Mouse (Mus musculus) midbrain, embryonic 15.5 days (tissue): ENCODE results near the gene Recql5. TPM values are rescaled to one million over a fixed set of nuclear protein-coding genes. Genes with fewer than 3 reads are reported as not detected.

Source experiments
- ATAC-seq: fragments of 200-750 bp; cut with Nextera tagmentation; replicated peaks from 2 replicates; pipeline ENCODE4 v1.8.0; 2017; ENCODE audit warnings: moderate TSS enrichment
- H3K27ac ChIP-seq: fragments of 300-500 bp; sonication (generic); 2 replicates; pipeline ENCODE4 v1.5.1; 2015; ENCODE audit warnings: mild to moderate bottlenecking, inconsistent platforms
- H3K27me3 ChIP-seq: fragments of 300-500 bp; sonication (generic); replicated peaks from 2 replicates; pipeline ENCODE4 v1.6.1; 2015; ENCODE audit warnings: inconsistent platforms
- H3K36me3 ChIP-seq: fragments of 300-500 bp; sonication (generic); replicated peaks from 2 replicates; pipeline ENCODE4 v1.6.1; 2015; ENCODE audit warnings: inconsistent platforms
- H3K4me1 ChIP-seq: fragments of 300-500 bp; sonication (generic); 2 replicates; pipeline ENCODE4 v1.6.1; 2015; ENCODE audit warnings: inconsistent platforms
- H3K4me2 ChIP-seq: fragments of 300-500 bp; sonication (generic); 2 replicates; pipeline ENCODE4 v1.6.1; 2015; ENCODE audit warnings: inconsistent platforms, mild to moderate bottlenecking, moderate library complexity
- H3K4me3 ChIP-seq: fragments of 300-500 bp; sonication (generic); 2 replicates; pipeline ENCODE4 v1.5.1; 2015; ENCODE audit warnings: mild to moderate bottlenecking, inconsistent platforms
- H3K9ac ChIP-seq: fragments of 300-500 bp; sonication (generic); 2 replicates; pipeline ENCODE4 v1.6.1; 2015; ENCODE audit warnings: mild to moderate bottlenecking, inconsistent platforms
- H3K9me3 ChIP-seq: fragments of 300-500 bp; sonication (generic); 2 replicates; pipeline ENCODE4 v1.6.1; 2016; ENCODE audit warnings: inconsistent platforms
- WGBS: fragments of 180-500 bp; shearing (Covaris S2); methylation state at CpG from one replicate; pipeline ENCODE4 v1.1.7; 2015; ENCODE audit warnings: mixed read lengths; 5-methylcytosine and 5-hydroxymethylcytosine counted together
- polyA plus RNA-seq: library from polyadenylated mRNA; unstranded; fragments of >200 nt; fragmentation: Nextera tagmentation; extraction: Ambion mirVana; gene quantifications from 2 replicates; pipeline ENCODE4 v1.2.1, GENCODE M21; 2015

Recql5 gene
- polyA plus RNA-seq, 1 experiment from 2014 or later = 25.7 TPM

GRCm38 (mm10) chr11:115929818-115930217 is 3.5 kb downstream of the Recql5 start:
- ATAC-seq = no peak
- Histone ChIP-seq H3K4me2 (no peak overlapping the region), H3K9me3 (no peaks in the 10 kb centered on the region), H3K4me3 (no peak overlapping the region), H3K36me3 (peaks cover 10% of the 10 kb centered on the region; the same call in 1 of the 2 replicates), H3K4me1 (peaks cover 26% of the 10 kb centered on the region), H3K27me3 (no peaks in the 10 kb centered on the region), H3K9ac (no peak overlapping the region), H3K27ac (no peak overlapping the region)
- WGBS = 85% methylated on average over 3 of the region's 3 CpGs

DNA sequence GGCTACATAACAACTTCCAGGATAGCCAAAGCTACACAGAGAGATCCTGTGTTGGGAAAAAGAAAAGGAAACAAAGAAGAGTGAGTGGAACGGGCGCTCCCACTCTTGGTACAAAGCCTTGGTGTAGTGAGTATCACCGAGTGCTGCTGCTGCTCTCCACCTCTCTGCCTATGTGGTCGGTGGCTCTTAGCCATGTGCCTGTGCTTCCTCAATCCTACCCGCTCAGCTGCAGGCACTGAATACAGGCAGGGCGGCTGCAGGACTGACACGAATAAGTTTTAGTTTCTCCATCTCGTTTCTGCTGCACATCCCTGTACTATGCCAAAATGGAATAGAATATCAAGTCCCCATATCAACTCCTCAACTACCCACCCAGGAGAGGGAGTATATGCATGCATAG is 4.2 kb downstream of the Recql5 start:
- peaks cover 18% of the 10 kb centered on the region for H3K4me1 ChIP-seq
- peaks cover 10% of the 10 kb centered on the region; the same call in 1 of the 2 replicates for H3K36me3 ChIP-seq
- H3K9ac ChIP-seq = no peak overlapping the region
- no peak overlapping the region for H3K4me2 ChIP-seq
- 94% methylated on average over 8 of the region's 8 CpGs for WGBS
- no peak overlapping the region for H3K27ac ChIP-seq
- H3K27me3 ChIP-seq = no peaks in the 10 kb centered on the region
- no peaks in the 10 kb centered on the region for H3K9me3 ChIP-seq
- ATAC-seq = no peak
- H3K4me3 ChIP-seq = no peak overlapping the region

GRCm38 (mm10) chr11:115921986-115922385 is 11.3 kb downstream of the Recql5 start:
- no peak for ATAC-seq
- WGBS = 95% methylated on average over 1 of the region's 1 CpGs
- H3K36me3 ChIP-seq = peaks cover 13% of the 10 kb centered on the region; the same call in 1 of the 2 replicates

DNA sequence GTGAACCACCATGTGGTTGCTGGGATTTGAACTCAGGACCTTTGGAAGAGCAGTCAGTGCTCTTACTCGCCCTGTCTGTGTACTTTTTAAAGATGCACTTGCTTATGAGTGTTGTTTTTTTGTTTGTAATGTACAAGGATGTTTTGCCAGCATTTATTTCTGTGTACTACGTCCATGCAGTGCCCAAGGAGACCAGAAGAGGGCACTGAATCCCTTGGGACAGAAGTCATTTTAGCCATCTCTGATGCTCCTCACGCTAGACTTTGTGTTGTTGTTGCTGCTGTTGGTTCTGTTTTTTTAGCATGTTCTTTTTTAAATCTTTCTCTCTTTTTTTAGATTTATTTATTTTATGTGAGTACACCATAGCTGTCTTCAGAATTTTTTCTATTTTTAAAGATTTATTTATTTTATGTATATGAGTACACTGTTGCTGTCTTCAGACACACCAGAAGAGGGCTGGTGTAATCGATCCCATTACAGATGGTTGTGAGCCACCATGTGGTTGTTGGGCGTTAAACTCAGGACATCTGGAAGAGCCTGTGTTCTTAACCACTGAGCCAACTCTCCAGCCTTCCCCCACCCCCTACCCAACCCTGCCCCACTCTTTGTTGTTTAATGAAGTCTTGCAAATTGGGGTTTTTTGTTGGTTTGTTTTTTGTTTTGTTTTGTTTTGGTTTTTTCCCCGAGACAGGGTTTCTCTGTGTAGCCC is 13.0 kb downstream of the Recql5 start:
- Histone ChIP-seq H3K4me1 (no peaks in the 10 kb centered on the region), H3K9ac (no peak overlapping the region), H3K36me3 (peaks cover 20% of the 10 kb centered on the region), H3K27me3 (no peaks in the 10 kb centered on the region), H3K27ac (no peak overlapping the region), H3K4me3 (no peak overlapping the region), H3K4me2 (no peak overlapping the region), H3K9me3 (no peaks in the 10 kb centered on the region)
- no peak for ATAC-seq
- 41% methylated on average over 6 of the region's 6 CpGs for WGBS

More at GRCm38 (mm10) chr11:115921986-115922385, 11.3 kb downstream of the Recql5 start:
- Histone ChIP-seq H3K4me2 (no peak overlapping the region), H3K4me3 (no peak overlapping the region), H3K4me1 (no peaks in the 10 kb centered on the region), H3K9ac (no peak overlapping the region), H3K27ac (no peak overlapping the region), H3K27me3 (no peaks in the 10 kb centered on the region), H3K9me3 (no peaks in the 10 kb centered on the region)

GRCm38 (mm10) chr11:115919073-115919472 is 14.2 kb downstream of the Recql5 start:
- WGBS = 95% methylated on average over 5 of the region's 5 CpGs
- H3K27ac ChIP-seq = no peak overlapping the region
- H3K36me3 ChIP-seq = peaks cover 20% of the 10 kb centered on the region
- no peaks in the 10 kb centered on the region for H3K4me1 ChIP-seq
- H3K9me3 ChIP-seq = no peaks in the 10 kb centered on the region
- no peaks in the 10 kb centered on the region for H3K27me3 ChIP-seq
- no peak overlapping the region for H3K9ac ChIP-seq
- no peak for ATAC-seq
- no peak overlapping the region for H3K4me2 ChIP-seq
- H3K4me3 ChIP-seq = no peak overlapping the region

- no peaks in the 10 kb centered on the region for H3K4me1 ChIP-seq
- H3K9ac ChIP-seq = no peak overlapping the region
- no peaks in the 10 kb centered on the region for H3K9me3 ChIP-seq
- no peaks in the 10 kb centered on the region for H3K27me3 ChIP-seq
- peaks cover 17% of the 10 kb centered on the region for H3K36me3 ChIP-seq
- H3K27ac ChIP-seq = no peak overlapping the region
- no peak overlapping the region for H3K4me3 ChIP-seq
- no peak overlapping the region for H3K4me2 ChIP-seq
- no peak for ATAC-seq
- 91% methylated on average over 5 of the region's 5 CpGs for WGBS
Measured at GRCm38 (mm10) chr11:115918637-115919036, 14.6 kb downstream of the Recql5 start.

- ATAC-seq = no peak
- WGBS = 89% methylated on average over 4 of the region's 4 CpGs
- peaks cover 13% of the 10 kb centered on the region for H3K36me3 ChIP-seq
Measured at GRCm38 (mm10) chr11:115916579-115916978, 16.7 kb downstream of the Recql5 start.

GRCm38 (mm10) chr11:115911632-115912376 is 21.5 kb downstream of the Recql5 start, which contains the start of gene Smim6:
Gene Smim6, plus strand, starts transcription at chr11:115912017.
- ATAC-seq = no peak
- no peak within 1 kb of the TSS for H3K9ac ChIP-seq
- H3K4me3 ChIP-seq = no peak within 1 kb of the TSS
- H3K4me1 ChIP-seq = no peaks in the 10 kb centered on the region
- H3K9me3 ChIP-seq = no peaks in the 10 kb centered on the region
- no peaks in the 10 kb centered on the region for H3K27me3 ChIP-seq
- no peak within 1 kb of the TSS for H3K4me2 ChIP-seq
- H3K36me3 ChIP-seq = peaks cover 10% of the 10 kb centered on the region; the same call in 1 of the 2 replicates
- WGBS = 87% methylated on average over 11 of the region's 11 CpGs
- H3K27ac ChIP-seq = no peak within 1 kb of the TSS

More at GRCm38 (mm10) chr11:115916579-115916978, 16.7 kb downstream of the Recql5 start:
- H3K4me2 ChIP-seq = no peak overlapping the region
- no peaks in the 10 kb centered on the region for H3K9me3 ChIP-seq
- no peaks in the 10 kb centered on the region for H3K4me1 ChIP-seq
- no peak overlapping the region for H3K9ac ChIP-seq
- no peak overlapping the region for H3K27ac ChIP-seq
- H3K4me3 ChIP-seq = no peak overlapping the region
- no peaks in the 10 kb centered on the region for H3K27me3 ChIP-seq

GRCm38 (mm10) chr11:115911134-115911561 is 22.1 kb downstream of the Recql5 start:
- 94% methylated on average over 5 of the region's 5 CpGs for WGBS
- no peaks in the 10 kb centered on the region for H3K27me3 ChIP-seq
- H3K36me3 ChIP-seq = peaks cover 9% of the 10 kb centered on the region; the same call in 1 of the 2 replicates
- no peak overlapping the region for H3K9ac ChIP-seq
- no peak overlapping the region for H3K4me2 ChIP-seq
- no peak overlapping the region for H3K27ac ChIP-seq
- no peak overlapping the region for H3K4me3 ChIP-seq
- no peaks in the 10 kb centered on the region for H3K4me1 ChIP-seq
- H3K9me3 ChIP-seq = no peaks in the 10 kb centered on the region
- ATAC-seq = no peak

GRCm38 (mm10) chr11:115906521-115906920 is 26.8 kb downstream of the Recql5 start:
- H3K36me3 ChIP-seq = no peaks in the 10 kb centered on the region
- H3K27me3 ChIP-seq = no peaks in the 10 kb centered on the region
- no peak overlapping the region for H3K9ac ChIP-seq
- H3K4me3 ChIP-seq = no peak overlapping the region
- H3K4me1 ChIP-seq = no peaks in the 10 kb centered on the region
- H3K4me2 ChIP-seq = no peak overlapping the region
- no peaks in the 10 kb centered on the region for H3K9me3 ChIP-seq
- ATAC-seq = no peak
- H3K27ac ChIP-seq = no peak overlapping the region
- 80% methylated on average over 5 of the region's 5 CpGs for WGBS

- H3K27ac ChIP-seq = no peak overlapping the region
Measured at GRCm38 (mm10) chr11:115906116-115906515, 27.2 kb downstream of the Recql5 start.

GRCm38 (mm10) chr11:115904956-115905790 is 28.1 kb downstream of the Recql5 start:
- H3K9ac ChIP-seq = no peak overlapping the region
- H3K4me3 ChIP-seq = no peak overlapping the region
- H3K36me3 ChIP-seq = no peaks in the 10 kb centered on the region
- 0 out of 2 replicates have a peak, but pooled peaks cover 3% of the 10 kb centered on the region for H3K4me1 ChIP-seq
- ATAC-seq = no peak
- no peaks in the 10 kb centered on the region for H3K27me3 ChIP-seq
- H3K9me3 ChIP-seq = no peaks in the 10 kb centered on the region
- H3K27ac ChIP-seq = no peak overlapping the region
- 41% methylated on average over 16 of the region's 16 CpGs for WGBS
- H3K4me2 ChIP-seq = no peak overlapping the region

More at GRCm38 (mm10) chr11:115906116-115906515, 27.2 kb downstream of the Recql5 start:
- WGBS = 75% methylated on average over 3 of the region's 3 CpGs
- no peaks in the 10 kb centered on the region for H3K36me3 ChIP-seq
- no peaks in the 10 kb centered on the region for H3K4me1 ChIP-seq
- H3K9ac ChIP-seq = no peak overlapping the region
- no peaks in the 10 kb centered on the region for H3K9me3 ChIP-seq
- no peak for ATAC-seq
- H3K27me3 ChIP-seq = no peaks in the 10 kb centered on the region
- H3K4me2 ChIP-seq = no peak overlapping the region
- no peak overlapping the region for H3K4me3 ChIP-seq
